Mouse (Mus musculus): ENCODE measurements around the gene Plpp2. TPM values are rescaled to one million over a fixed set of nuclear protein-coding genes. Genes with fewer than 3 reads are reported as not detected.
A peak's percentile ranks its signal among the peaks of the same experiment; 100 is the strongest.

The Plpp2 gene
- polyA plus RNA-seq, 1 experiment from 2014 or later, result 16.5 TPM

DNA sequence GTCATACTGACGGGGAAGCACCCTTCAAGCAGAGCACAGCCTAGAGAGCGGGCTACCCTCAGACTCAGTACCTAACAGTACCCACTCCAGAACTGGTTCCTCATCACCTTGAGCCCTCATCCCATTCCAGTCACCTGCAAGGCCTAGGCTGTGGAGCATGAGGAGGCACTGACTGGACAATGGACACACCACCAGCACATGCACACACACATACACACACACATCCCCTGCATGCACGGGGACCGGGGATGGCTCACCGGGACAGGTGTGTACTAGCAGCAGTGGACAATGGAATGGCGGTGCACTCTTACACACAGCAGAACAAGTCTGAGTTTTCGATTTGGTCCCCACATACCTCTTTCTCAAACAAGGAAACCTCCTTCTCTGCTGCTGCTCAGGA lies 3.7 kb upstream of the Plpp2 start:
- H3K27me3 ChIP-seq, result peaks cover 20% of the 10 kb centered on the region; the same call in 1 of the 2 replicates
- H3K9me3 ChIP-seq, result no peaks in the 10 kb centered on the region
- no peak overlapping the region for H3K27ac ChIP-seq
- no peak overlapping the region for H3K4me2 ChIP-seq
- H3K4me3 ChIP-seq, result no peak overlapping the region
- WGBS, result 91% methylated on average over 7 of the region's 7 CpGs
- H3K36me3 ChIP-seq, result peaks cover 49% of the 10 kb centered on the region
- H3K9ac ChIP-seq, result no peak overlapping the region
- no peak for ATAC-seq (ENCODE audit: low FRiP score)
- H3K4me1 ChIP-seq (replicated peaks), result peaks cover 16% of the 10 kb centered on the region

DNA sequence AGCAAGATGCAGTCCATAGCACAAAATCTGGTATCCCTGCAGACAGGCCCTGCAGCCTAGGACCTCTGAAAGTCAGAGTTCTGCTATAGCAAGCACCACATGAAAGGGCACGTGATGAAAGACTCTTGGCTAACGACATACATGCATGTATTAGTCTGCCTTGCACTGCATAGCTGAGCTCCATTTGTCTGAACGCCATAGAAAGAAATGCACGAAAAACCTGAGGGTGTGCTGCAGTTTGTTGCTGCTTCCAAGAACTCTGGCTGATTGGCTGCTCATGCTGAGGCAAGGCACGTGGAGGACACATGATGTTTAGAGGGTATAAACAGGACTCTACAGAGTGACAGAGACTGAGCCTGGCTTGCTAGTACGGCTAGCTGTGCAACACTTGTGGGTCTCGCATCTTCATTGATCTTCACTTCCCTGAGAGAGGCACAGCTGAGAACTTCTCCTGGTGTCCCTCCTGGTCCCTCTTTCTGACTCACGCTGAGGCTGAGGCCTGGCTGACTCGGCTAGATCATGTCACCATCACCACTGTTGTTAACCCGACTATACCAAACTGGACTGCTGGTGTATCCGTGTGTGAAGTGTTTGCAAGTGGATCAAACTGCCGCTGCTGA lies 3.0 kb upstream of the Plpp2 start:
- H3K27me3 ChIP-seq, result peaks cover 20% of the 10 kb centered on the region; the same call in 1 of the 2 replicates
- no peak overlapping the region for H3K4me2 ChIP-seq
- no peak overlapping the region for H3K27ac ChIP-seq
- no peak for ATAC-seq (ENCODE audit: low FRiP score)
- no peaks in the 10 kb centered on the region for H3K9me3 ChIP-seq
- H3K36me3 ChIP-seq, result peaks cover 42% of the 10 kb centered on the region
- no peak overlapping the region for H3K4me3 ChIP-seq
- 80% methylated on average over 12 of the region's 12 CpGs for WGBS
- no peak overlapping the region for H3K9ac ChIP-seq
- peaks cover 16% of the 10 kb centered on the region for H3K4me1 ChIP-seq (replicated peaks)

DNA sequence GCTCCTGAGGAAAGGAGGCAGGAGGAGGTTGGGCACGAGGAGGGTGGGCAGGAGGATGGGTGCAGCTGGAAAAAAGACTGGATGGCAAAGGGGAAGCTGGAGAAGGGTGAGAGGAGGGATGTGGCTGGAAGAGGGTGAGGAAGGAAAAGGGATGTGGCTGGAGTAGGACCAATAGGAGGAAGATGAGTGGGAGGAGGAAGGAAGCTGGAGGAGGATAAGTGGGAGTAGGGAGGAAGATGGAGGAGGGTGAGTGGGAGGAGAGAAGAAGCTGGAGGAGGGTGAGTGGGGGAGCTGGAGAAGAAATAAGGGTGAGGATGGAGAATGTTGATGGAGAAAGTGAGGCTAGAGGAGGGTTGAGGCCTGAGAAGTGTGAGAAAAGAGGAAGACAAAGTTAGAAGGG lies 1.8 kb upstream of the Plpp2 start:
- H3K27me3 ChIP-seq, result peaks cover 20% of the 10 kb centered on the region; the same call in 1 of the 2 replicates
- no peak overlapping the region for H3K4me2 ChIP-seq
- H3K4me1 ChIP-seq (replicated peaks), result peaks cover 16% of the 10 kb centered on the region
- ATAC-seq (ENCODE audit: low FRiP score), result no peak
- peaks cover 31% of the 10 kb centered on the region for H3K36me3 ChIP-seq
- H3K9me3 ChIP-seq, result no peaks in the 10 kb centered on the region
- H3K9ac ChIP-seq, result no peak overlapping the region
- 64% methylated on average over 1 of the region's 1 CpGs for WGBS
- H3K27ac ChIP-seq, result no peak overlapping the region
- no peak overlapping the region for H3K4me3 ChIP-seq

DNA sequence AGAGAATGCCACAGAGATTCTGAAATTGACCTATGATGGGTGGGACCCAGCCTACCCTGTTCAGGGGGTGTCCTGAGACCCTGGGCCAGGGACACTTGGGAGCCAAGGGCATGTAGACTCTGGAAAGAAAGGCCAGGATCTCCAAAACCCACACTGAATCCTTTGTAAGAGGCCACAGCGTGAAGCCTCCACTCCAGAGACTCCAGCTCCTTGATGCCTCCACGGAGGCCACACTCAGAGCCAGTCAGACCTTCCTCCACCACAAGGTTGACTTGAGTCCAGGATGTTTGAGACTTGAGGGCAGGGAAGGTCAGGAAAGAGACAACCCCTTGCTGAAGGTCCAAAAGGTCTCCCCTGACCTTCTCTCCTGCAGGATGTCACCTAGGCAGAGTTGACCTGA lies 830 bp upstream of the Plpp2 start:
- 88% methylated on average over 2 of the region's 2 CpGs for WGBS
- Histone ChIP-seq H3K36me3 (peaks cover 21% of the 10 kb centered on the region), H3K27ac (no peak overlapping the region), H3K27me3 (peaks cover 20% of the 10 kb centered on the region; the same call in 1 of the 2 replicates), H3K4me2 (no peak overlapping the region), H3K4me3 (no peak overlapping the region), H3K9ac (no peak overlapping the region), H3K9me3 (no peaks in the 10 kb centered on the region), H3K4me1 (replicated peaks) (peaks cover 16% of the 10 kb centered on the region)
- ATAC-seq (ENCODE audit: low FRiP score), result peak; percentile 7; the same call in 1 of the 2 replicates

DNA sequence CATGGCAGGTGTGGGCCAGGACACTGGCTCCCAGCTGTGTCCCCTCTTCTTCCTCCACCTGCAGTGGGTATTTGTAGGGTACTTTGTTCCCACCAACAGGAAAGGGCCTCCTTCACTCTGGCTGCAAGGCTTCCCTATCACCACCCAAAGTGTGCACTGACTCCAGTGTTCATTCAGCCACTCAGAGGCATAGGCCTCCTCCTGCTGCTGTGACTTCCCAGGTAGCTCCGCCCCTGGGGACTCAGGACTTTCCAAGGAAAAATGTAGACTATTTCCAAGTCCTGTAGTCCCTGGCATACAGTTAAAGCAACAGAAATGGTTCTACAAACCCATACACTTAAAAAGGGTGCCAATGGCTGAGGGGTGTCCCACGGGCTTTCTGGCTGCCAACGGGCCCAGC lies 918 bp downstream of the Plpp2 start:
- ATAC-seq (ENCODE audit: low FRiP score), result peak; percentile 8; the same call in 1 of the 2 replicates
- Histone ChIP-seq H3K9ac (peak overlapping the region; percentile 77; the same call in 1 of the 2 replicates), H3K27ac (no peak overlapping the region), H3K27me3 (peaks cover 20% of the 10 kb centered on the region; the same call in 1 of the 2 replicates), H3K9me3 (no peaks in the 10 kb centered on the region), H3K4me3 (peak overlapping the region; percentile 55), H3K4me2 (peak overlapping the region; percentile 94), H3K4me1 (replicated peaks) (peaks cover 16% of the 10 kb centered on the region), H3K36me3 (peaks cover 6% of the 10 kb centered on the region; the same call in 1 of the 2 replicates)
- 31% methylated on average over 3 of the region's 3 CpGs for WGBS

DNA sequence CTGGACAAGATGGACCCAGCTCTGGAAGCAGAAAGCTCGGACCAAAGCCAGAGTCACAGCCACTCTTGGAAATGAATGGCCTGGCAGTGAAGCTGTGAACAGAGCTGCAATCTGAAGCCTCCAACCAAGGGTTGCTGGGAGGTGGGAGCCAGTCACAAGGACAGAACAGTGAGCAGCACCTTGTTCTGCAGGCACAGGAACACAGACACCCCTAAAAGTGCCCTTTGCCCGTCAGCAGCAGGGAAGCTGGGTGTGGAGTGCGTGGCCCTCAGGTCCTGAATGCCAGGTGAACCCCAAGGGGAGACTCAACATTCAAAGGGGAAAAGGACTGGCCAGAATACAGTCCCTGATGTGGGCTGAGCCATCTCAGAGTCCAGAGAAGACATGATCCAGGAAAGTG lies 2.0 kb downstream of the Plpp2 start:
- Histone ChIP-seq H3K4me3 (no peak overlapping the region), H3K9me3 (no peaks in the 10 kb centered on the region), H3K27ac (no peak overlapping the region), H3K9ac (no peak overlapping the region), H3K36me3 (peaks cover 11% of the 10 kb centered on the region), H3K4me1 (replicated peaks) (peaks cover 16% of the 10 kb centered on the region), H3K27me3 (peaks cover 20% of the 10 kb centered on the region; the same call in 1 of the 2 replicates), H3K4me2 (no peak overlapping the region)
- WGBS, result 87% methylated on average over 3 of the region's 3 CpGs
- no peak for ATAC-seq (ENCODE audit: low FRiP score)

DNA sequence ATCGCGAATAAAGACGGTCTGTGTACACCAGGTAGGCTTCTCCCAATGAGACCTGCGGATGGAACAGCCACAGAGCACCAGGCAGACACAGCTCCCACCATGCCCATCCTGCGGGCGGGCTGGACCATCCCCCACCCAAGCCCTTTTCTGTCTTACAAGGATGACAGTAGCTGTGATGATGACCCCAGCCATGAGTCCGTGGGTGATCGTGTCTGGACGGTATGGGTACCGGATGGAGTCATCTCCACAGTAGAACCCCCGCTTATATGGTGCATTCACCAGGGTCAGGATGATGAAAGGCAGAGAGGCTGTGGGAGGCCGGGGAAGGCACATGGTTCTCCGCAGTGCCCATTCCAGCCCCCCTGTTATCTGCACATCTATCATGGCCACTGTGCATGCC lies 2.9 kb downstream of the Plpp2 start:
- Histone ChIP-seq H3K9ac (no peak overlapping the region), H3K27ac (no peak overlapping the region), H3K9me3 (no peaks in the 10 kb centered on the region), H3K4me1 (replicated peaks) (peaks cover 16% of the 10 kb centered on the region), H3K4me3 (no peak overlapping the region), H3K36me3 (peaks cover 18% of the 10 kb centered on the region), H3K27me3 (peaks cover 20% of the 10 kb centered on the region; the same call in 1 of the 2 replicates), H3K4me2 (no peak overlapping the region)
- no peak for ATAC-seq (ENCODE audit: low FRiP score)
- WGBS, result 95% methylated on average over 13 of the region's 13 CpGs

DNA sequence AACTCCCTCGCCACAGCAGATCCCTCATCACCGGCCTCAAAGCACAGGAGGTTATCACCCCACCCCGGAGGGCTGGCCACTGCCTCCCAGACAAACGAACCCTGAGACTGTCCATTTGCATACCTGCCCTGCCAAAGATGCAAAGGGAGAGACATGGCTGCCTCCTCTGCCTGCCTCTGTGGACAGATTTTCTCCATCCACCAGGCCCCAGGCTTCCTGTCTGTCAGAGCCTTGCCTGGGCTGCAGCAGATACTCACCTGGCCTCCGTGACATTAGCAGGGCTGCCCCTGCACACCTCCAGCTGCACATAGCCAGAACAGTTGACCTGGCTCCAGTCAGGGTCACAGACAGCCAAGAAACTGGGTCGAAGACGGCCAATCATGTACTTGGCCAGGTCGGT lies 3.4 kb downstream of the Plpp2 start:
- 68% methylated on average over 8 of the region's 8 CpGs for WGBS
- H3K4me1 ChIP-seq (replicated peaks), result peaks cover 16% of the 10 kb centered on the region
- peaks cover 20% of the 10 kb centered on the region; the same call in 1 of the 2 replicates for H3K27me3 ChIP-seq
- no peak overlapping the region for H3K4me2 ChIP-seq
- no peak for ATAC-seq (ENCODE audit: low FRiP score)
- H3K9ac ChIP-seq, result no peak overlapping the region
- H3K4me3 ChIP-seq, result no peak overlapping the region
- no peak overlapping the region for H3K27ac ChIP-seq
- peaks cover 21% of the 10 kb centered on the region for H3K36me3 ChIP-seq
- H3K9me3 ChIP-seq, result no peaks in the 10 kb centered on the region

DNA sequence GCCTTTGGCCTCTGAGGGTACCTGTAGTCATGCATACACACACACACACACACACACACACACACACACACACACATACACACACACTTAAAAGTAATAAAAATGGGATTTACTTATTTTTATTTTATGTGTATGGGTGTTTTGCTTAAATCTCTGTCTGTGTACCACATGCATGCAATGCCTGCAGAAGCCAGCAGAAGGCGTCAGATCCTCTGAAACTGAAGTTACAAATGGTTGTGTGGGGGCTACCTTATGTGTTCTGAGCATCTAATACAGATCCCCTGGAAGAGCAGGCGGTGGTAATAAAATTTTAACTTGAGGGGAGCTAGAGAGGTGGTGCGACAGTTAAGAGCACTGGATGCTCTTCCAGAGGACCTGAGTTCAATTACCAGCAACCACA lies 5.5 kb downstream of the Plpp2 start:
- no peak overlapping the region for H3K4me3 ChIP-seq
- WGBS, result 84% methylated on average over 3 of the region's 3 CpGs
- 0 out of 2 replicates have a peak, but pooled peaks cover 6% of the 10 kb centered on the region for H3K27me3 ChIP-seq
- H3K9me3 ChIP-seq, result no peaks in the 10 kb centered on the region
- no peak for ATAC-seq (ENCODE audit: low FRiP score)
- H3K9ac ChIP-seq, result no peak overlapping the region
- H3K4me2 ChIP-seq, result no peak overlapping the region
- H3K27ac ChIP-seq, result no peak overlapping the region
- H3K4me1 ChIP-seq (replicated peaks), result peaks cover 7% of the 10 kb centered on the region
- H3K36me3 ChIP-seq, result peaks cover 21% of the 10 kb centered on the region

DNA sequence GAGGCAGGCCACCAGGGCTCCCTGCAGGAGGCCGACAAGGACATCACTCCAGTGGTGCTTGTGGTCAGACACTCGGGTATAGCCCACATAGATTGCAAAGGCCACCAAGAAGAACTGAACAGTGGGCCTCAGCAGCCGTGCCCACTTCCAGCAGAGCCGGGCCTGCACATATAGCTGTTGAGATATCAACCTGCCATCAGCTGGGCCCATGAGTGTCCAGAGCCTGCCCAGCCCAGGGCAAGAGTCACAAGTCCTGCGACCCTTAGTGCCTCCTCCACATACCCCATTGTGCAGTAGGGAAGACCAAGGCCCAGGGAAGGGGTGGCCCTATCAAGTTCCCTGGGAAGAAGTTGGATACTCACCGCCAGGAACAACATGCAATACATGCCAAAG lies 6.1 kb downstream of the Plpp2 start:
- ATAC-seq (ENCODE audit: low FRiP score), result no peak
- WGBS, result 87% methylated on average over 6 of the region's 6 CpGs
- H3K27ac ChIP-seq, result no peak overlapping the region

DNA sequence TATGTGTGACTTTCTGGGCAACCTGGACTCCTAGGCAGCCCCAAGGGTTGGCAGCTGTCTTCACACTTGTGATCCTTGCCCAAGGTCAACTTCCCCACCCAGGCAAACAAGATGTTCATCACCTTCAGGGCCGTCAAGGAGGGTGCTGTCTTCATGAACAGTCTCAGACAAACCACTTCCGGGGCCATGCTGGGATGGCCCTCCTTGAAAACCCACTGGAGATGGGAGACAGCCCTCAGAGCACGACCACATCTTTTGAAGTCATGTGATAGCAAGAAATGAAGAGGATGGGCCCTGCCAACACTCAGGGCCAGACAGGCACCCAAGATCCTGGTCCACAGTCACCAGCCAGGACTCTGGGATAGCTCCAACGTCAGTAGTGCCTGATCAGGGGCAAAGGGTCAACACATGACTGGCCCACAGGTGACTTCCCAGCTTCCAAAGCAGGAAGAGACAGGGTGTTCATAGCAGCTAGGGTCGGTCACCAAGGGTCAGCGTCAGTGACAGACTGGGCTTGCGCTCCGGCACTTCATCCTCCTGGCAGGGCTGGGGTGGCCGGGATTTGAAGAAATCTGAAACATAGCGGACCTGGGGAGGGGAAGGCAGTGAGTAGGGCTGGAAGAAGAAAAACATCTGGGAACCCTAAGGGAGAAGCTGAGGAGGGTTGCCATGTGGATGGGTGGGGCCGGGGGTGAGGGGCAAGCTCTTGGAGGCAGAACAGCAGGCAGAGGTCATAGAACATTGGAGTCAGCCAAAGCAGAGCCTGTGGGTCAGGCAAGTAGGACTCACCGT lies 6.7 kb downstream of the Plpp2 start:
- WGBS, result 89% methylated on average over 12 of the region's 12 CpGs
- H3K27me3 ChIP-seq, result no peaks in the 10 kb centered on the region
- H3K4me2 ChIP-seq, result no peak overlapping the region
- H3K27ac ChIP-seq, result no peak overlapping the region
- ATAC-seq (ENCODE audit: low FRiP score), result no peak
- H3K9ac ChIP-seq, result no peak overlapping the region
- no peaks in the 10 kb centered on the region for H3K9me3 ChIP-seq
- no peak overlapping the region for H3K4me3 ChIP-seq
- H3K4me1 ChIP-seq (replicated peaks), result no peaks in the 10 kb centered on the region
- peaks cover 21% of the 10 kb centered on the region for H3K36me3 ChIP-seq

More for the DNA sequence above, 6.1 kb downstream of the Plpp2 start:
- Histone ChIP-seq H3K27me3 (0 out of 2 replicates have a peak, but pooled peaks cover 1% of the 10 kb centered on the region), H3K4me3 (no peak overlapping the region), H3K4me1 (replicated peaks) (peaks cover 1% of the 10 kb centered on the region; the same call in 1 of the 2 replicates), H3K9me3 (no peaks in the 10 kb centered on the region), H3K9ac (no peak overlapping the region), H3K36me3 (peaks cover 21% of the 10 kb centered on the region), H3K4me2 (no peak overlapping the region)

DNA sequence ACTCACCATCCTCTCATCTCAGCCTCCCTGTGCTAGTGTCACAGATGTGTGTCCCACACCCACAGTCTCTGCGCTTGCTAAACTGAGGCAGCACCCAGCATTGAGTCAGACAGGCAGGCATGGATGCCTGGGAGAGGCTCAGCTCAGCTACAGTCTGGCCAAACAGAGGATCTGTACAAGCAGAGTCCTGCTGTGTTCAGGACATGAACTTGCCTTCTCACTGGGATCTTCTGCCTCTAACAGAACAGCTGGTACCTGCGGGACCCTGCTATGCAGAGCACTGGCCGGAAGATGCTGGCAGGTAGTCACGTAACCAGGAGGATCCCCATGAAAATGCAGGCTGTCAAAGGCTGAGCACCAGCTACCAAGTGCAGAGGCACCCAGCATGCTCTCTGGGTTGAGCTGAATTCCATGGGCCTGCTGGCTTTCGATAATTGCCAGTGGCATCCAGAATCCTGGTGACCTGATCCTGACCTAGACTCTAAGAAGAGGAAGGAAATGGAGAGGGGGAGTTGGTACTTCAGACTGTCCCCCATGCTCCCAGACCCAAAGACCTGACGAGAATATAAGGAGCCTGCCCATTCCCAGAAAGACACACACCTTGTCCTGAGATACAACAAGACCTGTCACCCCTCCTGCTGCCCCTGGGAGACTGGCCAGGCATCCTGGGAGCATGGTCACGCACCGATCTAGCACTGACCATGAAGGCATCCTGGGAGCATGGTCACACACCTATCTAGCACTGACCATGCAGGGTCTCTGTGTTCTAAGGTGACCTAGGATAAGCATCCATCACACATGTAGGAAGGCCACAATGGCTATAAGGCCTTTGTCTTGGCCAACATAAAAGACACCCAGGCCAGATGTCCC lies 7.9 kb downstream of the Plpp2 start:
- H3K9ac ChIP-seq, result no peak overlapping the region
- no peak overlapping the region for H3K4me2 ChIP-seq
- WGBS, result 91% methylated on average over 8 of the region's 8 CpGs
- no peaks in the 10 kb centered on the region for H3K4me1 ChIP-seq (replicated peaks)
- H3K4me3 ChIP-seq, result no peak overlapping the region
- H3K27me3 ChIP-seq, result no peaks in the 10 kb centered on the region
- no peak overlapping the region for H3K27ac ChIP-seq
- H3K9me3 ChIP-seq, result no peaks in the 10 kb centered on the region
- peaks cover 21% of the 10 kb centered on the region for H3K36me3 ChIP-seq
- ATAC-seq (ENCODE audit: low FRiP score), result no peak
